Mouse (Mus musculus) megakaryocyte, embryonic 14.5 days (primary cell): Measurements from ENCODE around the gene Tapbp.

Source experiments
- FLI1 ChIP-seq: IDR thresholded peaks from 2 replicates; pipeline ENCODE4 v1.6.1; 2012; ENCODE audit warnings: low read length, inconsistent platforms, mixed read lengths
- GATA1 ChIP-seq: IDR thresholded peaks from 3 replicates; pipeline ENCODE4 v1.6.1; 2012; ENCODE audit warnings: mixed read lengths, low read length, inconsistent platforms, borderline replicate concordance

- no peak for TF ChIP-seq GATA1
- TF ChIP-seq FLI1: no peak
Measured at GRCm38 (mm10) chr17:33930280-33931158, 14.8 kb downstream of the Tapbp start.
